Mouse (Mus musculus) adrenal gland, postnatal 0 days (tissue): ENCODE measurements around the gene Cactin. TPM values are rescaled to one million over a fixed set of nuclear protein-coding genes. Genes with fewer than 3 reads are reported as not detected.

Experiments used
- microRNA-seq: library from miRNA; unstranded; fragments of <30 nt; microRNA quantifications from one replicate; pipeline ENCODE4, GENCODE M21; 2016; ENCODE audit warnings: borderline replicate concordance; ENCODE audit not compliant: insufficient number of aligned reads
- polyA plus RNA-seq: library from polyadenylated mRNA; unstranded; fragments of >200 nt; fragmentation: Nextera tagmentation; extraction: Ambion mirVana; gene quantifications from 2 replicates; pipeline ENCODE4 v1.2.1, GENCODE M21; 2015

Gene Cactin
- polyA plus RNA-seq = 17.8 and 25.6 TPM in 2 replicates

GRCm38 (mm10) chr10:81320550-81321347 is at the start of gene Cactin:
TSS of gene Cactin (plus strand) at chr10:81321103.

GRCm38 (mm10) chr10:81291511-81292104 is 29.3 kb upstream of the Cactin start, which contains the start of gene Tjp3:
TSS of gene Tjp3 (minus strand) at chr10:81291581.

DNA sequence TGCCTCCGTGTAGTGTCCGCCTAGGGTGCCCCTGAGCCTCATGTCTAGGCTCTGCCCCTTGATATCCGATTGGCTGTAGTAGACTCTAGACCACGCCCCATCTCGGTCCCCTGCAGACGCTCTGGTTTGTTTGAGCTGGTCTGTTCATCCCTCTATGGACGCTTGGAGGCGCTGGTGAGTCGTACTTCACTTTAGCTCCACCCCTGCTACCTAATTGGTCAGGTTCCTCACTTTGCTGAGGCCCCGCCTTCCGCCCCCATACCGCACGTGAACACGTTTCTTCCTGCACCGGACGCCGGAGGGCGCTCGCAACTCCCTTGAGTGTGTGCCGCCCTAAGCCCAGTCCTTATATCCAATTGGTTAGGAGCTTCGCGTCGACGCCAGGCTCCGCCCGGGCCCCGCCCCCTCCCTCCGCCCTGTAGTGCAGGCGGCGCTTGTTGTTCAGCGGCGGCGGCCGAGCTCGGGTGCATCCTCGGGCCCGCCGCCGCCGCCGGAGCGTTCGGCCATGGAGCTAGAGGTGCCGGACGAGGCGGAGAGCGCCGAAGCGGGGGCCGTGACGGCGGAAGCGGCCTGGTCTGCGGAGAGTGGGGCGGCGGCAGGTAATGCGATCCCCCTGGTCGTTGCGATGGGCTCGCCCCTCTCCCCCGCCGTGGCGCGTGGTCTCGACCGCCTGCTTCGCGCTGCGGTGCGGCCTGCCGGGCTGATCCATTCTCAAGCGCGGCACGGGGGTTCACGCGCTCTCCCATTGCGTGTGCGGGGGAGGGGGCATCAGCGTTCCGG is 28.2 kb upstream of the Cactin start, which contains the start of gene Pip5k1c:
Pip5k1c (plus strand) TSS at position 410 of the 780 bp plus-strand sequence.

DNA sequence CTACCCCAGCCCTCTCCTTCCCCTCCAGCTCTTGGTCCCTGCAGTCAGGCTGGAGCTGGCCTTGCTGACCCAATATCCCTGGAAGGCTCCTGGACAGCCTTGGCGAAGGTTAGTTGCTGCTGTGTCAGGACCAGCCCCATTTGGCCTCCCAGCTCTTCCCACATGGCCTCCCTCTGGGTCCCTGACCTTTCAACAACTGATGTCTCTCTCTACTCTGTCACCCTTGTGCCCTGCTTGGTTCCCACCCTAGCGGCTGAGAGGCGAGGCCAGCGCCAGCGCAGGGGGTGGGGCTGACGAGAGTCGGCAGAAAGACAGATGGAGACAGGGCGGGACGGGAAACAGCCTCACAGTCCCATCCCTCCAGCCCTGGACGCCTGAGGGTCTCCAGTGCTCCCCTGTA is 7.5 kb downstream of the Cactin start, which contains the start of gene Tbxa2r:
Tbxa2r (plus strand) TSS at position 346 of the 400 bp plus-strand sequence.

GRCm38 (mm10) chr10:81342686-81343505 is 22.0 kb downstream of the Cactin start, which contains the start of gene Gipc3:
TSS of gene Gipc3 (minus strand) at chr10:81343266.

DNA sequence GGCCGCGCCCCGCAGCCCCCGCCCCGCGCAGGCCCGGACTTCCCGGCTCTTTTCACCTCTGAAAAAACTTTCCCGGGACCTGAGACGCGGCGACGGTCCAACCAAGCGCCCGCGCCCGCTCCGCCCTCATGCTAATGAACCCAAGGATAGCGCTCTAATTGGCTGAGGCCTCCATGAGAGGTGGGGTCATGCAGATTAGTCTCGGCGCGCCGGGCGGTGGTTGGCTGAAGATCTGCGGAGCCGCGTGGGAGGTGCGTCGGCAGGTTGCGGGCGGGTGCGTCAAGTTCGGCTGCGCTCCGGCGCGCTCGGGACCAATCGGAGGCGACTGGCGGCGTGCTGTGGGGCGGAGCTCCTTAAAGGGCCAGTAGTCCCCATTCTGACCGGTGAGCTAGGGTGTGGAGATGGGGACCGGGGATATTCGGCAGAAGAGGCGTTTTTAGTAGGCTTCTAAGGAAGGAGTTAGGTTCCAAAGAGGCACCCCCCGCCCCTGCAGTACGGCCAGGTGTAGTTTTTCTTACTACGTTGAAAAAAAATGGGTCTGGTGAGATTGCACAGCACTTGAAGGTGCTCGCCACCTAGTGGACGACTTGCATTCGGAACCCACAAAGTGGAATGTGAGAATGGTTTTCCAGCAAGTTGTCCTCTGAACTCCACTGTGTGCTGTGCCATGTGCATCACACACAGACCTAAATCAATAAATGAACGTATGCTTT is 29.6 kb downstream of the Cactin start, which contains the start of gene Hmg20b:
Hmg20b (minus strand) TSS at position 130 of the 713 bp plus-strand sequence.

GRCm38 (mm10) chr10:81356991-81357844 is 36.3 kb downstream of the Cactin start, which contains the start of gene Mfsd12:
TSS of gene Mfsd12 (plus strand) at chr10:81357491.

DNA sequence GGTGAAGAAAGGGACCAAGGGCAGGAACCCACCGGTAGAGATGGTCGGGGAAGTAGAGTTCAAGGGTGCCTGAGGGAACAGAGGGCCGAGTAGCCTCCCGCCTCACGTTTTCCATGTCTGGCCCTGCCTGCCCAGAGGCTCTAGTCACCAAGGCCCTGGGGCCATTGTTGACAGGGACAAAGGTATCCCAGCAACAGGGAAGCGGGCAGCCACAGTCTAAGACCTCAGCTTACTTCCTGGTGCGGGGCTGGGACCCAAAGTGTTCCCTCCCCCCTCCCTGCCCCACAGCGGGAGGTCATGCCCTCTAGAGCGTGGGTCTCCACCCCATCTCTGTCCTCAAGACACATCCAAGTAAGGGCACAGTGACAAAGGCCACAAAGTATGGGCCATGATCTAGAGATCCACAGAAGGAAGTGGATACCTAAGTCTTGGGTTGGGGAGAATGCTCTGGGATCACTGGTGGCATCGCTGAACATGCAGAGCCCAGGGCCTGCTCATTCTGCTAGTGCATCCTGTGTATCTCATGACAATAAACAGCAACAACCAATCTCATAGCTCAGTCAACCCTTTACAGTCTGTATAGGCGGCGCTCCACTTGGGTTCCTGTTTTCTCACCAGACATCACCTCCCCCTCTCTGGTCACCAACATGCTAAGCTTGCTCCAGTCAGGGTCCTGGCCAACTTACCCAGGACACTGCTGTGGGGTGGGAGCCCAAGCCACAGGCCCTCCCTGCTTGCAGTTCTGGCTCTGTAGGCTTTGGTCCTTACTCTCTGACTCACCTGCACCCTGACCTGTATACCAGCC is 45.0 kb downstream of the Cactin start, which contains the start of gene 4930404N11Rik:
4930404N11Rik (minus strand) TSS at position 145 of the 805 bp plus-strand sequence.

Small RNAs within 50 kb of the gene (microRNA-seq; reads per million reads assigned to microRNA genes)
- gene Mir3057 = 7.0 reads per million, percentile 10 among the genes with 10 or more reads in this experiment

Other genes starting within 250 kb of the Cactin start
- 6.4 and 8.8 TPM in 2 replicates for gene Creb3l3, start 222.2 kb upstream of the Cactin start, polyA plus RNA-seq
- 101 and 150 TPM in 2 replicates for gene Map2k2, start 215.2 kb upstream of the Cactin start, polyA plus RNA-seq
- gene Zbtb7a, start 185.9 kb upstream of the Cactin start, polyA plus RNA-seq = 38.3 and 48.5 TPM in 2 replicates
- 15.5 and 24.7 TPM in 2 replicates for gene Pias4, start 153.2 kb upstream of the Cactin start, polyA plus RNA-seq
- 323 and 361 TPM in 2 replicates for gene Eef2, start 144.5 kb upstream of the Cactin start, polyA plus RNA-seq
- gene Dapk3, start 138.1 kb upstream of the Cactin start, polyA plus RNA-seq = 45.5 and 58.7 TPM in 2 replicates
- 0.16 TPM in 1 of 2 replicates, not detected in the other for gene 4930442H23Rik, start 137.3 kb upstream of the Cactin start, polyA plus RNA-seq
- 0.13 TPM in 1 of 2 replicates, not detected in the other for gene Nmrk2, start 119.1 kb upstream of the Cactin start, polyA plus RNA-seq
- gene Atcay, start 90.3 kb upstream of the Cactin start, polyA plus RNA-seq = 2.4 and 8.1 TPM in 2 replicates
- 5.5 and 7.2 TPM in 2 replicates for gene Zfr2, start 87.9 kb upstream of the Cactin start, polyA plus RNA-seq
- 1.5 and 1.8 TPM in 2 replicates for gene Matk, start 68.2 kb upstream of the Cactin start, polyA plus RNA-seq
- gene Mrpl54, start 54.2 kb upstream of the Cactin start, polyA plus RNA-seq = 257 and 299 TPM in 2 replicates
- gene Apba3, start 54.1 kb upstream of the Cactin start, polyA plus RNA-seq = 29.0 and 34.3 TPM in 2 replicates
- gene Tjp3, start 29.5 kb upstream of the Cactin start, polyA plus RNA-seq = 0.76 and 1.2 TPM in 2 replicates
- 29.5 and 37.8 TPM in 2 replicates for gene Pip5k1c, start 28.1 kb upstream of the Cactin start, polyA plus RNA-seq
- gene Tbxa2r, start 7.6 kb downstream of the Cactin start, polyA plus RNA-seq = 28.4 and 31.0 TPM in 2 replicates
- gene Gipc3, start 22.2 kb downstream of the Cactin start, polyA plus RNA-seq = 0.11 and 0.12 TPM in 2 replicates
- 59.6 and 78.9 TPM in 2 replicates for gene Hmg20b, start 29.4 kb downstream of the Cactin start, polyA plus RNA-seq
- gene Mfsd12, start 36.4 kb downstream of the Cactin start, polyA plus RNA-seq = 8.9 and 10.3 TPM in 2 replicates
- 0.95 and 2.1 TPM in 2 replicates for gene 4930404N11Rik, start 44.7 kb downstream of the Cactin start, polyA plus RNA-seq
- 42.1 and 63.2 TPM in 2 replicates for gene Fzr1, start 57.4 kb downstream of the Cactin start, polyA plus RNA-seq
- 62.7 and 76.5 TPM in 2 replicates for gene Dohh, start 63.3 kb downstream of the Cactin start, polyA plus RNA-seq
- 1.4 and 3.0 TPM in 2 replicates for gene Gm48551, start 63.4 kb downstream of the Cactin start, polyA plus RNA-seq
- gene Gm48552, start 67.9 kb downstream of the Cactin start, polyA plus RNA-seq = 0.77 and 1.2 TPM in 2 replicates
- gene Smim24, start 71.9 kb downstream of the Cactin start, polyA plus RNA-seq = 3.3 and 8.2 TPM in 2 replicates
- 65.6 and 73.8 TPM in 2 replicates for gene Nfic, start 134.5 kb downstream of the Cactin start, polyA plus RNA-seq
- 1.6 and 6.1 TPM in 2 replicates for gene Celf5, start 161.6 kb downstream of the Cactin start, polyA plus RNA-seq
- gene Ncln, start 175.3 kb downstream of the Cactin start, polyA plus RNA-seq = 42.4 and 49.4 TPM in 2 replicates
- gene S1pr4, start 179.0 kb downstream of the Cactin start, polyA plus RNA-seq = 1.2 and 1.8 TPM in 2 replicates
- gene Gna15, start 203.1 kb downstream of the Cactin start, polyA plus RNA-seq = 2.0 and 2.2 TPM in 2 replicates
- gene Gna11, start 224.1 kb downstream of the Cactin start, polyA plus RNA-seq = 61.6 and 64.5 TPM in 2 replicates
- 477 and 665 TPM in 2 replicates for gene Aes, start 238.4 kb downstream of the Cactin start, polyA plus RNA-seq